Mouse (Mus musculus) CD4-positive, CD25-positive, alpha-beta regulatory T cell, adult 2 months (primary cell): ENCODE measurements around the gene Txlng.
"Not testable (repeated sequence)": the region's sequence is repeated elsewhere in the genome, so short reads cannot be mapped to it uniquely, and the experiment has no call there.

ENCODE experiments used
- DNase-seq: peaks from one replicate; pipeline ENCODE4 v3.0.0-alpha.2; 2012; ENCODE audit warnings: low read depth, low spot score

The Txlng gene

GRCm38 (mm10) chrX:162829203-162829708, at the start of gene Txlng:
Gene Txlng (minus strand): TSS chrX:162829454.
- DNase-seq, result peak; percentile 94

DNA sequence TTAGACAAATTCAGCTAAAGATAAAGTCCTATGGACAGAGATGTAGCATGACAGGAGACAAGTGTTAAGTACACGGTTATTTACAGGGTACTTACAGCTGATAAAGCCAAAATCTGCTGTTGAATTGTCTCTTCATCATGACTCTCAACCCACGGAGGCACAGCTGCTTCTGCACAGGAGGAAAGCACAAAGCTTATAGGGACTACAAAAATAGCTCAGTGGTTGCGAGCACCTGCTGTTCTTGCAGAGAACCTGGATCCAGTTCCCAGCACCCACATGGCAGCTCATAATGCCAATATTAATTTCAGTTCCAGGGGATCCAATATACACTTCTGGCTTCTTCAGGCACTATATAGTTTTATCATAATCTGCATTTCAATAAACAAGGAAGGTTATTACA, 49.0 kb upstream of the Txlng start:
- no peak for DNase-seq

DNA sequence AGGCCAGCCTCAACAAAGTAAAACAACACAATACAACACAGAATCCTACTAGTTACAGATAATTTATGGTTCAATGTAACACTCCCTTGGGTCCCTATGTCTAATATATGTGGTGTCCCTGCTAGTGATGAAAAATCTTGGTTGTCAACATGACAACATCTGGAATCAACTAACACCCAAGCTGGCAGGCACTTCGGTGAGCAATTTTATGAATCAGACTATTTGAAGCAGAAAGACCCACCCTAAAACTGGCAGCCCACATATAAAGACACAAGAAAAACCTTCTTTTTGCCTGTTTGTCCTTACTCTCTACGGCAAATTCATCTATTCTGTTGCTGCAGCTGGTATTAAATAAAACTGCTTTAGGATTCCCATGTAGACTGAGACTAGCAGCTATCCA, 44.5 kb upstream of the Txlng start:
- DNase-seq, result no peak

GRCm38 (mm10) chrX:162871734-162872517, 42.7 kb upstream of the Txlng start:
- DNase-seq, result peak; percentile 50

DNA sequence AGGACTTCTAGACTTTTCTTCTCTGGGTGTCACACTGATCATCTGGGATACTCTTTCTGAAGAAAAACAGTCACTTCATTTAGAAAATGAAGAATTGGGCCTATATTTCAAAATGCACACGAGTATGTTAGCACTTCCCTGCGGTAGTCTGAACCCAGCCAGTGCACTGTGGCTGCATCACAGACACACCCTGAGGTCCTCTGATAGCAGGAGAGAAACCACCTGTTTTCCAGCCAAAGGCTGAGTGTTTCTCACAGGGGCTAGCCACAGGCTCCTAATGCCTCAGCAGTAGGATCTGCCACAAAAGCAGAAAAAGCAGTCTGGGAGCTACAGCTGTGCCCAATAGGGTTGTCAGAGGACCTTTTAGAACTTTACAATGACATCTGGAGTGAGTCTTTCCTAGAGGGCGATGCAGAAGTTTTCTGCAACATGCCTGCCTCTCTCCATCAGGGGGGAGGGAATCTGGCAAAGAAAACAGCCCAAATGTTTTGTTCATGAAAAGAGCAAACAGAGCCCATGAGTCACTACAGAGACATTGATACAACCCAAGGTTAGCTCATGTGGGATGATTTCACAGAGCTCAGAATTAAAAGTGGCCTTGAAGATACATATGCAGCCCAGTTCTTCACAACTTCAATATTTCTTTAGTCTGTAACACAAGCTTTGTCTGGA, 39.2 kb upstream of the Txlng start:
- DNase-seq, result no peak

DNA sequence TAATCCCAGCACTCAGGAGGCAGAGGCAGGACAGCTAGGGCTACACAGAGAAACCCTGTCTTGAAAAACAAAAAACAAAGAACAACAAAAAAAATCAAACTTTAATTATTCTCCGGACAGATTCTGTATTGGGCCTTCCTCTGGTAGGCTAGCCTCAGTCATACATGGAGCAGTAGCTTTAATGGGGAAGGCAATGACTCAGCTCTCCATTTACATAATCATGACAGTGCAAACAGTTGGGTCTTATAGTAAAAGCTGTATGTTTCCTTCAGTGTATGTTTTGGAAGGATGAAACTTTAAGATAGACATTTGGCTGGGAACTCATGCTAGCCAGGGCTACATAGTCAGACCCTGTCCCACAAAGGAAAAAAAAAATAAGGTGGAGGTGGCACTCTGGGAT, 19.4 kb upstream of the Txlng start:
- DNase-seq, result no peak

GRCm38 (mm10) chrX:162845531-162845930, 16.3 kb upstream of the Txlng start:
- no peak for DNase-seq

- DNase-seq, result no peak
Observed at GRCm38 (mm10) chrX:162844447-162845100, 15.3 kb upstream of the Txlng start.

GRCm38 (mm10) chrX:162832101-162832500, 2.8 kb upstream of the Txlng start:
- DNase-seq, result no peak

- no peak for DNase-seq
Observed at GRCm38 (mm10) chrX:162831542-162831941, 2.3 kb upstream of the Txlng start.

DNA sequence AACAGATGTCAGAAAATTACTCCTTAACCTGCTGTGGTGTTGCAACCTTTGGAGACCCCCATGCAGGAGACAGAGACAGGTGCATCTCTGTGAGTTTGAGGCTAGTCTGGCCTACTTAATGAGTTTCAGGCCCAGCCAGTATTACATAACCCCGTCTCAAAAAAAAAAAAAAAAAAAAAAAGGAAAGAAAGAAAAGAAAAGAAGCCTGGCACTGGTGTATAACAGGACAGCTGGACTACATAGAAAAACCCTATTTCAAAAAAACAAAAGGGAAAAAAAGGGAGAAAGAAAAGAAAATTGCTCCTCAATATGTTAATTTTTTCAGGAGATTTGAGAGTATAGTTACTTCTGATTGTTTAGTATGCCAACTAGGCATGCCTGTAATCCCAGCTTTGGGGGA, 1.8 kb upstream of the Txlng start:
- no peak for DNase-seq

DNA sequence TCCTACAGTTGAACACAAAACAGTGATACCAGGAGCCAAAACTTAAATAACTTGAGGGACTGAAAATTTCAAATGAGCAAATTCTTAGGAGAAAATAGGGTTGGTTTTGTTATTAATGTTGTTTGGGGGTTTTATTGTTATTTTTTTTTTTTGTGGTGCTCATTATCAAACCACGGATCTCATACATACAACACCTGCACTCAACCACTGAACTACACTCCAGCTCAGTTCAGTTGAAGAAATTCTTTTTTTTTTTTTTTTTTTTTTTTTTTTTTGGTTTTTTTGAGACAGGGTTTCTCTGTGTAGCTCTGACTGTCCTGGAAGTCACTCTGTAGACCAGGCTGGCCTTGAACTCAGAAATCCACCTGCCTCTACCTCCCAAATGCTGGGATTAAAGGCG, 1.1 kb upstream of the Txlng start:
- not testable (repeated sequence) for DNase-seq

- DNase-seq, result no peak
Observed at GRCm38 (mm10) chrX:162829741-162830140, 487 bp upstream of the Txlng start.

DNA sequence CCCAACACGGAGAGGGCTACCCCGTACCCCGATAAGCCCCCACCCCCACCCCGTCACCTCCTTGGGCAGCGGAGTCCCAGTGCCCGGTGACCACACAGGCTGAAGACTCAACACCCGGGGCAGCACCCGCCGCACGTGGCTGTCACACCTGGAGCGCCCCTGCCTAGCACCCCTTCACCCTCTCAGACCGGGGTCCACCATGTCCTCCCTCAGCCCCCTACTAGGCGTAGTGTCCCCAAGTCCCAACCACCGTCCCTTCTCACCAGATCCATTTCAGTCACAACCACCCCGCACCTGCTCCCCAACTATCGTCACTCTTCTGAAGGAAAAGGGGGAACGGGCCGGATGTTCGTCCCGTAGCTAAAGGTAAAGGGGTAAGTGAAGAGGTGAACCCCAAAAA, 471 bp downstream of the Txlng start:
- DNase-seq, result no peak

DNA sequence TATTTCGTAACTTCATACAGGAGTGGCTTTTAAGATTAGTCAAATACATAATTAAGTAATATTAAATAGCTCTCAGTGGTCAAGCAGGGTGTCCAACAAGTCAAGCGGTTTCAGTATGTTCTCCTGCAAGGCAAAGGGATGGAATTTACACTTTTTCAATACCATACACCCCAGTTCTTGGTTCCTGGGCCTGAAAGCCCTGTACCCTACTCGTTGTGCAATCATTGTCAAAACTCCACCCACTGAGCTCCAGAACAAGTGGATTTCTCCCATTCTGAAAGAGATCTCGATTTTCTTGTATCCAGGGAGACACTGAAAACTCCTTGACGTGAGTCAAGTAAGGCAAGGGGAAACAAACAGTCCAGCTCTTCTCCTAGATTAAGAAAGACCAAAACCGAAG, 1.2 kb downstream of the Txlng start:
- DNase-seq, result no peak

DNA sequence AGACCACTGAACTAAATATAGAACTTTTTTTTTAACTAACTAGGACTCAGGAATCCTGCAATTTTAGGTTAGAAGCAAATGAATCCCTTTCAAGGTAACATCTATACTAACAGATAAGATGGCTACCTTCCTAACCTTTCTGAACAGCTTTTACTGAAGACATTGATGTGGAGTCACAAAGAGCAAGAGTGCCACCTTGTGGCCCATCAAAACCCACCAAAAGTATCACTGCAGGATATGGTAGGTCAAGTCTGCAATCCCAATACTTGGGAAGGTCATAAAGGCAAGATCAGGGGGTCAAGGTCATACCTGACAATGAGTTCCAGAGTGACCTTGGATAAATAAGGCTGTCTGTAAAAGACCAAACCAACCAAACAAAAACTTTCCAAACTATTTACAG, 28.9 kb downstream of the Txlng start:
- peak; percentile 77 for DNase-seq

- peak; percentile 45 for DNase-seq
Observed at GRCm38 (mm10) chrX:162791392-162791791, 37.9 kb downstream of the Txlng start.

- no peak for DNase-seq
Observed at GRCm38 (mm10) chrX:162788372-162788771, 40.9 kb downstream of the Txlng start.

DNA sequence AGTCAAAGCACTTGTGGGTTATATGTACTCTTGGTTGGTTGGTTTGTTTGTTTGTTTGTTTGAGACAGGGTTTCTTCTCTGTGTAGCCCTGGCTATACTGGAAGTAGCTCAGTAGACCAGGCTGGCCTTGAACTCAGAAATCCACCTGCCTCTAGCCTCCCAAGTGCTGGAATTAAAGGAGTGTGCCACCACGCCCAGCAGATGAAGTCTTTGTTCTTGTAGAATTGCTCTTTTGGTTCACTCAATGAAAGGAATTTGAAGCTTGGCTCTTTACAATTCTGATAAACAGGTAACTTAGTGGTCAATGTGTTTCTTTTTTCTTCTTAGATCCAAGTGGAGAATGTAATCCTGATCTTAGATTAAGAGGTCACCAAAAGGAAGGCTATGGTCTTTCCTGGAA, 58.5 kb downstream of the Txlng start:
- no peak for DNase-seq

DNA sequence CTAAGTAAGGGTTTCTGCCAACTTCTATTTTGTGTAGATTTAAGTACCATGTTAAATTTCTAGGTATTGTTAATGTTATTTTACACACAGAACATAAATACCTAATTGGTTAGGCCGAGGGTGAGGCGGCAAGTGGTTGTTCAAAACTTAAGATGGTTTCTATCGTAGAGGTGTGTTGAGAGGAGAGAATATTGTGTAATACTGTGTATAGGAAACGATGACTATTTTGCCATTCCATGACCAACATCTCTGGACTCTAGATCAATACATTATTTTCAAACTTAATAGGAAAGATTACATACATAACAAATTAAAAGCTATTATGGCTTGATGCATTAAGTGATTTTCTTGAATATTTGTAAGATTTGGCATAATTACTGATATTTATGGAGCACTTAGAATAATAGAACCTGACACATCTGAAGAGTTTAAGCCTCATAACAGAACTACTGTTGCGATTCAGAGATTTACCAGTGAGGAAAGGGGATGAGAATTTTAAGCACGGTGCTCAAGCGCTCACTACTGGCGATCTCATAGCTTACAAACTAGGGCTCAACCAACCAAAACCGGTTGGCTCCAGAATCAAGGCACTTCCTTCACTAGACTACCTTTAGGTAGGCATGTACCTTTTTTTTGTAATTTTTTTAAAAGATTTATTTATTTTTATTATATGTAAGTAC, 67.4 kb downstream of the Txlng start:
- peak; percentile 24 for DNase-seq

- peak; percentile 40 for DNase-seq
Observed at GRCm38 (mm10) chrX:162760958-162761515, 68.2 kb downstream of the Txlng start.
